Mouse (Mus musculus): ENCODE data around the gene Stat5a. TPM values are rescaled to one million over a fixed set of nuclear protein-coding genes. Genes with fewer than 3 reads are reported as not detected.
A peak's percentile ranks its signal among the peaks of the same experiment; 100 is the strongest.

The Stat5a gene
- polyA plus RNA-seq (2015; fragmentation: Nextera tagmentation; extraction: Ambion mirVana) = 0.71 and 1.0 TPM in 2 replicates

DNA sequence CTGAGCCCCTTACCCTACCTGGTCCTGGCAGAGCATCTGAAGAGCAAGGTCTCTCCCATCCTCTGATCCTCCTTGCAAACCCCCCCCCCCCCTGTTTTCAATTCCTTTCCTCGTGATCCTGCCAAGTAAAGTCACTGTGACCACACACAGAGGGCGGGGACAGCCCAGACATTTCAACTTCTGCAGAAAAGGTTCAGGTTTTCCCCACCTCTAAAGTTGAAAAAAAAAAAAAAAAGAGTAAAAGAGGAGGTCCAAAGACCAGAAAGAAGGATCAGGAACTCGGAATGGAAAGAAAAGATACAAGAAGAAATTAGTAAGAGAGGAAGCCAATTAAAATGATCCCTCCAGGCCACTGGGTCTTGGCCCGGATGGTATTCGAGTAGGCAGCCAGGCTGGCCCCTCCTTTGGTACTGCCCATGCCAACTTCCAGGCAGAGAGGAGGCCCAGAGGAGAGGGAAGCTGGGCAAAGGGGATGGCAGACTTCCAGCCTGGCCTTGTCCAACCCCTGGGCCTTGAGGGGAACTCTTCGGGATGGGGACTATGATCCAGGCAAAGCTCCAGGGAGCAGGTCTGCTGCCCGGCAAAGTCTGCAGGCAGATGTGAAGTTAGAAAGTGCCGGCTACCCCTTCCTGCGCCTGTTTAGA, at the start of gene Stat5a:
Gene Stat5a (plus strand): TSS at position 417 of the 644 bp plus-strand sequence.
- 52% methylated on average over 9 of the region's 9 CpGs for WGBS
- peak within 1 kb of the TSS; percentile 40 for H3K4me3 ChIP-seq
- peaks cover 13% of the 10 kb centered on the region for H3K4me1 ChIP-seq
- no peak within 1 kb of the TSS for H3K9ac ChIP-seq (replicated peaks)
- H3K27ac ChIP-seq (replicated peaks) = no peak within 1 kb of the TSS
- no peaks in the 10 kb centered on the region for H3K9me3 ChIP-seq
- H3K36me3 ChIP-seq = no peaks in the 10 kb centered on the region
- no peak for ATAC-seq (replicated peaks)
- peak within 1 kb of the TSS; percentile 50 for H3K4me2 ChIP-seq (replicated peaks)
- H3K27me3 ChIP-seq = peaks cover 80% of the 10 kb centered on the region

GRCm38 (mm10) chr11:100810516-100810915, 48.6 kb upstream of the Stat5a start:
- Histone ChIP-seq H3K27me3 (no peaks in the 10 kb centered on the region), H3K36me3 (no peaks in the 10 kb centered on the region), H3K4me2 (replicated peaks) (no peak overlapping the region), H3K9ac (replicated peaks) (no peak overlapping the region), H3K27ac (replicated peaks) (no peak overlapping the region), H3K4me1 (peaks cover 3% of the 10 kb centered on the region; the same call in 1 of the 2 replicates), H3K4me3 (no peak overlapping the region), H3K9me3 (no peaks in the 10 kb centered on the region)
- 92% methylated on average over 9 of the region's 9 CpGs for WGBS
- no peak for ATAC-seq (replicated peaks)

DNA sequence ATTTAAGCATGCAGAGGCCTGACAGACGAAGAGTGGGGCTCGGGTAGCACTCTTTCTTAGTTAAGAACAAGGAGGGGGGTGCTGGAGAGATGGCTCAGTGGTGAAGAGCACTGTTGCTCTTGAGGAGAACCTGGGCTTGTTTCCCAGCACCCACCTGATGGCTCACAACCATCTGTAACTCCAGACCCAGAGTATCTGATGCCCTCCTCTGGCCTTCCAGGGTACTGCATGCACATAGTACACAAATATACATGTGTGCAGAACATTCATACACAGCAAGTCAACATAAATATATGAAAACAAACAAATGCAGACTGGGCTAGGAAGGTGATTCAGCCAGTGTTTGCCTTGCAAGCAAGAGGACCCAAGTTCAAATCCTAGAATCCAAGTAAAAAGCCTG, 48.0 kb upstream of the Stat5a start:
- Histone ChIP-seq H3K9ac (replicated peaks) (no peak overlapping the region), H3K4me1 (peaks cover 3% of the 10 kb centered on the region; the same call in 1 of the 2 replicates), H3K27ac (replicated peaks) (no peak overlapping the region), H3K4me3 (no peak overlapping the region), H3K4me2 (replicated peaks) (no peak overlapping the region), H3K36me3 (no peaks in the 10 kb centered on the region), H3K9me3 (no peaks in the 10 kb centered on the region), H3K27me3 (no peaks in the 10 kb centered on the region)
- ATAC-seq (replicated peaks) = no peak
- WGBS = 100% methylated on average over 2 of the region's 2 CpGs

- ATAC-seq (replicated peaks) = no peak
- H3K27ac ChIP-seq (replicated peaks) = no peak overlapping the region
- no peak overlapping the region for H3K4me2 ChIP-seq (replicated peaks)
- H3K36me3 ChIP-seq = no peaks in the 10 kb centered on the region
- no peaks in the 10 kb centered on the region for H3K27me3 ChIP-seq
- no peak overlapping the region for H3K9ac ChIP-seq (replicated peaks)
- no peaks in the 10 kb centered on the region for H3K9me3 ChIP-seq
- no peak overlapping the region for H3K4me3 ChIP-seq
- peaks cover 8% of the 10 kb centered on the region for H3K4me1 ChIP-seq
- WGBS = 78% methylated on average over 13 of the region's 13 CpGs
These were observed 44.7 kb upstream of the Stat5a start for GRCm38 (mm10) chr11:100814498-100814897.

GRCm38 (mm10) chr11:100816342-100816741, 42.8 kb upstream of the Stat5a start:
- Histone ChIP-seq H3K9ac (replicated peaks) (no peak overlapping the region), H3K4me1 (peaks cover 10% of the 10 kb centered on the region), H3K36me3 (no peaks in the 10 kb centered on the region), H3K4me3 (no peak overlapping the region), H3K27me3 (no peaks in the 10 kb centered on the region), H3K9me3 (no peaks in the 10 kb centered on the region), H3K27ac (replicated peaks) (no peak overlapping the region), H3K4me2 (replicated peaks) (no peak overlapping the region)
- no peak for ATAC-seq (replicated peaks)
- 83% methylated on average over 3 of the region's 3 CpGs for WGBS

DNA sequence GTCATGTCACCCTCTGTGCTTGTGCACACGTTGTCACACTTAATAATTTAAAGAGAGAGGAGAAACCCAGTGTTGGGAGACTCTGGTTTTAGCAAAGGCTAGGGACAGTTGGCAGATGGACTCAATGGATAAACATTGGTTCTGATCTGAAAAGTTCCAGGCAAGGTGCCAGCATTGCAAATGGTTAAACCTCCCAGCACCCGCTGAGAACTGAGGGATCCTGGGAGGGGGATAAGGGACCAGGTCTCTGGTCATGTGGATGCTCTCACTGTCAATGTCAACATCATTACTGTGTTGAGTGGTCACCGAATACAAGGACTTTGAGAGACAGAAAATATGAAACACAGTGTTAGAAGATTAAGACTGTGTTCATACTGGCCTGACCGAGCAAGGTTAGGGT, 42.4 kb upstream of the Stat5a start:
- Histone ChIP-seq H3K4me2 (replicated peaks) (no peak overlapping the region), H3K4me1 (peaks cover 10% of the 10 kb centered on the region), H3K9ac (replicated peaks) (no peak overlapping the region), H3K27ac (replicated peaks) (no peak overlapping the region), H3K4me3 (no peak overlapping the region), H3K36me3 (no peaks in the 10 kb centered on the region), H3K27me3 (no peaks in the 10 kb centered on the region), H3K9me3 (no peaks in the 10 kb centered on the region)
- 64% methylated on average over 4 of the region's 4 CpGs for WGBS
- no peak for ATAC-seq (replicated peaks)

- ATAC-seq (replicated peaks) = no peak
- no peak overlapping the region for H3K9ac ChIP-seq (replicated peaks)
- no peaks in the 10 kb centered on the region for H3K9me3 ChIP-seq
- H3K4me1 ChIP-seq = peaks cover 10% of the 10 kb centered on the region
- no peak overlapping the region for H3K27ac ChIP-seq (replicated peaks)
- WGBS = 63% methylated on average over 9 of the region's 9 CpGs
- no peak overlapping the region for H3K4me2 ChIP-seq (replicated peaks)
- H3K27me3 ChIP-seq = no peaks in the 10 kb centered on the region
- no peak overlapping the region for H3K4me3 ChIP-seq
- no peaks in the 10 kb centered on the region for H3K36me3 ChIP-seq
These were observed 41.8 kb upstream of the Stat5a start for GRCm38 (mm10) chr11:100817311-100817710.

DNA sequence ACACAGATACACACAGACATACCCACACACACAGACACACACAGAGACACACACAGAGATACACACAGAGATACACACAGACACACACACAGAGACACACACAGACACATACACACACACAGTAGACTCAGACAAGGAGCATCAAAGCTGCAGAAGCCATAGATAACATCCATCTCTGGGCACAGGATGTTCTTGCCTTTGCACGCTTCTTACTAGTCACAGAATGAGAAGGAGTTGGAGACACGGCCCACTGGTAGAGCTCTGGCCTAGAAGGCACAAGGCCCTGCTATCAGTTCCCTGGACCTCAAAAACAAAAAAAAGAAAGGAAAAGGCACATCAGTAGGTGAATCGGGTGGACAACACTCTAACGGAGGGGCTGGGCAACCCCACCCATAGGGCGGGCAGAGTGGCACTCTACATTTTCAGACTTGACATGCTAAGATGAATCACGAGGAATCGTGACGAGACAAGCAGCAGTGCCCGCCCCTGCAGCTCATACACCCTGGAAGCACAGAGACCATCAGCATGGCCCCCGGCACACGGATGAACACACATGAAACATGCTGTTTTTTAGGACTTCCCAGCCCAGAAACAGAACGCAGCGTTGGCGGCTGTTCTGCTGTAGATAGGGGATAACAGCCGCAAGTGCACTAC, 40.7 kb upstream of the Stat5a start:
- no peak overlapping the region for H3K27ac ChIP-seq (replicated peaks)
- peaks cover 10% of the 10 kb centered on the region for H3K4me1 ChIP-seq
- H3K9me3 ChIP-seq = no peaks in the 10 kb centered on the region
- 96% methylated on average over 15 of the region's 15 CpGs for WGBS
- H3K27me3 ChIP-seq = peaks cover 2% of the 10 kb centered on the region; the same call in 1 of the 2 replicates
- no peak overlapping the region for H3K4me3 ChIP-seq
- no peak overlapping the region for H3K4me2 ChIP-seq (replicated peaks)
- no peak for ATAC-seq (replicated peaks)
- no peaks in the 10 kb centered on the region for H3K36me3 ChIP-seq
- H3K9ac ChIP-seq (replicated peaks) = no peak overlapping the region

- no peak for ATAC-seq (replicated peaks)
- Histone ChIP-seq H3K9me3 (no peaks in the 10 kb centered on the region), H3K27me3 (peaks cover 7% of the 10 kb centered on the region; the same call in 1 of the 2 replicates), H3K4me1 (peaks cover 10% of the 10 kb centered on the region), H3K9ac (replicated peaks) (no peak overlapping the region), H3K4me2 (replicated peaks) (no peak overlapping the region), H3K36me3 (no peaks in the 10 kb centered on the region), H3K4me3 (no peak overlapping the region), H3K27ac (replicated peaks) (no peak overlapping the region)
- 84% methylated on average over 8 of the region's 8 CpGs for WGBS
These were observed 40.1 kb upstream of the Stat5a start for GRCm38 (mm10) chr11:100819048-100819447.

DNA sequence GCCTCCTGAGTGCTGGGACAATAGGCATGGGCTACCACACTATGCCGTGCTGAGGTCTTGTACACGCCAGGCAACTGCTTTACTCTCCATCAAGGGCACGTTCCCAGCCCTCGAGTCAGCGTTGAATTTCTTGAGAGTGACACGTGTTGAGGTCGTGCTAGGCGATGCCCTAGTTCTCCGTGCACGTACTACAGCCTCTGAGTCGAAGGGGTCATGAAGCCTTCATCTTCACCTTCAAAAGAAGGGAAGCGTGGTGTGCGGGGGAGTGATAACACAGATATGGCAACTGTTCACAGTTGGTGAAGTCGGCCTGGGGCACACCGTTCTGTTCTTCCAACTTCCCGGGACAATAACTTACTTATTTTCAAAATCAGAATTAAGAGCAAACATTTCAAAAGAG, 39.5 kb upstream of the Stat5a start:
- WGBS = 92% methylated on average over 16 of the region's 16 CpGs
- no peaks in the 10 kb centered on the region for H3K9me3 ChIP-seq
- H3K4me1 ChIP-seq = peaks cover 10% of the 10 kb centered on the region
- H3K4me2 ChIP-seq (replicated peaks) = no peak overlapping the region
- ATAC-seq (replicated peaks) = no peak
- H3K36me3 ChIP-seq = no peaks in the 10 kb centered on the region
- no peak overlapping the region for H3K9ac ChIP-seq (replicated peaks)
- H3K27me3 ChIP-seq = peaks cover 12% of the 10 kb centered on the region; the same call in 1 of the 2 replicates
- no peak overlapping the region for H3K27ac ChIP-seq (replicated peaks)
- H3K4me3 ChIP-seq = no peak overlapping the region

DNA sequence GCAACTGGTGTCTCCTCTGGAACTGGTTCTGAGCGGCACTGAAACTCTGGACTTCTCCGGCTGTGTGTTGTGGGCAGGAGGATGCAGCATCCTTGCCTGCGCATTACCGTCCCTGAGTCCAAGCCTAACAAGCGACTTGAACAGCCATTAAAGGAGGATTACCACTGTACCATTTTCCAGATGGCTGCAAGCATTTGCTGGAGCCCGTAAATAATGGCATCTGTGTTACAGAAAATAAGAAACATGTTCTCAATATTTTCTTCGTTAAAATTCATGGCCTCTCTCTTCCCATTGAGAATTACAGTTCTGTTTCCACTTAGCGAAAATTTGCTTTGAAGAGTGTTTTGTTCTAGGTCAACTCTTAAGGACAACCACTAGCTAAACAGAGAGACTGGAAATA, 39.1 kb upstream of the Stat5a start:
- ATAC-seq (replicated peaks) = no peak
- Histone ChIP-seq H3K4me1 (peaks cover 10% of the 10 kb centered on the region), H3K36me3 (no peaks in the 10 kb centered on the region), H3K9ac (replicated peaks) (no peak overlapping the region), H3K4me2 (replicated peaks) (no peak overlapping the region), H3K4me3 (no peak overlapping the region), H3K9me3 (no peaks in the 10 kb centered on the region), H3K27ac (replicated peaks) (no peak overlapping the region), H3K27me3 (peaks cover 12% of the 10 kb centered on the region; the same call in 1 of the 2 replicates)
- WGBS = 49% methylated on average over 8 of the region's 8 CpGs

DNA sequence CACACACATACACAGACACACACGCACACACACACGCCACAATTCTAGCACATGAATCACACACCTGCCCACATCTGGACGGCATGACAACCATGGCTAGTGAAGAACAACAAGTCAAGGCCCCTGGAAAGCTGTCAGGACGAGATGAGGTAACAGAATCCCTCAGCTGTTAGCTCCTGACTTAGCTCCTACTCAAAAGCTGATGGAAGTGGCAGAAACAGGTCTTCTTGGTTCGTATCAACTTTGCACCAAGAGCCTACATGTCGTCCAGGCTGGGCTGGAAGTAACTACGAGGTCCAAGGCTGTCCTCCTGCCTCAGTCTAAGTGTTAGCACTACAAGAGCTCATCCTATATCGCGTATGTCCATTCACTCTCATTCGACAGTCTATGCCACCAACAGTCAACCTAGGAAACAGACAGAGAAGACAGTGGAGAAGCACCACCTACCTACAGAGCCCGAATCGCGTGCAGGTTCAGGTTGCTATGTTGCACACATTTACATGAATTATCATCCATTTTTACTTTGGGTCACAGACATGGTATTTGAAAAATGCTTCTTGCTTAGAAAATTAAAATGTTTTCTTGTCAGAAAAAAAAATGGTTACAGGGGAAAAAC, 37.4 kb upstream of the Stat5a start:
- no peaks in the 10 kb centered on the region for H3K9me3 ChIP-seq
- WGBS = 91% methylated on average over 13 of the region's 13 CpGs
- H3K4me1 ChIP-seq = peaks cover 21% of the 10 kb centered on the region
- H3K27me3 ChIP-seq = peaks cover 12% of the 10 kb centered on the region; the same call in 1 of the 2 replicates
- no peak for ATAC-seq (replicated peaks)
- no peak overlapping the region for H3K9ac ChIP-seq (replicated peaks)
- H3K4me3 ChIP-seq = no peak overlapping the region
- no peak overlapping the region for H3K4me2 ChIP-seq (replicated peaks)
- H3K27ac ChIP-seq (replicated peaks) = no peak overlapping the region
- H3K36me3 ChIP-seq = no peaks in the 10 kb centered on the region

Measured in forebrain, embryonic 15.5 days (tissue).